Mouse (Mus musculus) midbrain, postnatal 0 days (tissue): ENCODE data around the gene Zbtb11. TPM values are rescaled to one million over a fixed set of nuclear protein-coding genes. Genes with fewer than 3 reads are reported as not detected.
A peak's percentile ranks its signal among the peaks of the same experiment; 100 is the strongest.

Experiments
- ATAC-seq: fragments of 200-750 bp; cut with Nextera tagmentation; 2 replicates; pipeline ENCODE4 v1.8.0; 2017; ENCODE audit warnings: moderate number of reproducible peaks, mild to moderate bottlenecking, moderate TSS enrichment, moderate library complexity; ENCODE audit not compliant: low FRiP score
- DNase-seq: peaks from one replicate; pipeline ENCODE4 v3.0.0-alpha.2; 2015; ENCODE audit warnings: low spot score
- H3K27ac ChIP-seq: fragments of 300-500 bp; sonication (generic); 2 replicates; pipeline ENCODE4 v1.5.1; 2014; ENCODE audit warnings: low read depth, mild to moderate bottlenecking, low read length, mixed read lengths
- H3K27me3 ChIP-seq: fragments of 300-500 bp; sonication (generic); 2 replicates; pipeline ENCODE4 v1.6.1; 2014; ENCODE audit warnings: low read length, control low read depth, mixed read lengths; ENCODE audit not compliant: insufficient read depth
- H3K36me3 ChIP-seq: fragments of 300-500 bp; sonication (generic); 2 replicates; pipeline ENCODE4 v1.6.1; 2014; ENCODE audit warnings: low read length, control low read depth, mixed read lengths; ENCODE audit not compliant: insufficient read depth
- H3K4me1 ChIP-seq: fragments of 300-500 bp; sonication (generic); 2 replicates; pipeline ENCODE4 v1.6.1; 2014; ENCODE audit warnings: mild to moderate bottlenecking, control low read depth, antibody characterized with exemption, low read length, mixed read lengths; ENCODE audit not compliant: insufficient read depth
- H3K4me2 ChIP-seq: fragments of 300-500 bp; sonication (generic); 2 replicates; pipeline ENCODE4 v1.6.1; 2014; ENCODE audit warnings: low read depth, mild to moderate bottlenecking, low read length, mixed read lengths; ENCODE audit not compliant: poor library complexity, severe bottlenecking
- H3K4me3 ChIP-seq: fragments of 300-500 bp; sonication (generic); 2 replicates; pipeline ENCODE4 v1.5.1; 2014; ENCODE audit warnings: low read depth, mild to moderate bottlenecking, low read length, moderate library complexity
- H3K9ac ChIP-seq: fragments of 300-500 bp; sonication (generic); replicated peaks from 2 replicates; pipeline ENCODE4 v1.6.1; 2014; ENCODE audit warnings: mild to moderate bottlenecking, low read length, moderate library complexity, mixed read lengths; ENCODE audit not compliant: poor library complexity, severe bottlenecking
- H3K9me3 ChIP-seq: fragments of 300-500 bp; sonication (generic); 2 replicates; pipeline ENCODE4 v1.6.1; 2016; ENCODE audit warnings: low read length, control low read depth
- CTCF ChIP-seq: IDR thresholded peaks from 2 replicates; pipeline ENCODE4 v1.5.1; 2016; ENCODE audit warnings: antibody characterized with exemption, mild to moderate bottlenecking
- WGBS: fragments of 180-500 bp; shearing (Covaris S2); extraction: QIAGEN DNeasy Blood & Tissue Kit; methylation state at CpG from one replicate; pipeline ENCODE4 v1.1.7; 2014; 5-methylcytosine and 5-hydroxymethylcytosine counted together
- polyA plus RNA-seq: library from polyadenylated mRNA; unstranded; fragments of >200 nt; fragmentation: Nextera tagmentation; extraction: Ambion mirVana; gene quantifications from 2 replicates; pipeline ENCODE4 v1.2.1, GENCODE M21; 2015
- total RNA-seq: library from RNA; depleted of rRNA; stranded (reverse); fragments of >200 nt; gene quantifications from 2 replicates; pipeline ENCODE4 v1.2.3, GENCODE M21; 2014

The Zbtb11 gene
- total and polyA plus RNA-seq, 2 experiments from 2014 or later, result 18.5 to 19.3 TPM

GRCm38 (mm10) chr16:56027854-56028629 is 54.4 kb downstream of the Zbtb11 start:
- Histone ChIP-seq H3K9me3 (no peaks in the 10 kb centered on the region), H3K27ac (no peak overlapping the region), H3K4me3 (peak overlapping the region; percentile 73), H3K36me3 (peaks cover 11% of the 10 kb centered on the region; the same call in 1 of the 2 replicates), H3K4me2 (peak overlapping the region; percentile 66), H3K4me1 (peaks cover 11% of the 10 kb centered on the region), H3K9ac (peak overlapping the region; percentile 85), H3K27me3 (no peaks in the 10 kb centered on the region)
- no peak for TF ChIP-seq CTCF
- 49% methylated on average over 12 of the region's 12 CpGs for WGBS
- DNase-seq (no peak), ATAC-seq (no peak)

DNA sequence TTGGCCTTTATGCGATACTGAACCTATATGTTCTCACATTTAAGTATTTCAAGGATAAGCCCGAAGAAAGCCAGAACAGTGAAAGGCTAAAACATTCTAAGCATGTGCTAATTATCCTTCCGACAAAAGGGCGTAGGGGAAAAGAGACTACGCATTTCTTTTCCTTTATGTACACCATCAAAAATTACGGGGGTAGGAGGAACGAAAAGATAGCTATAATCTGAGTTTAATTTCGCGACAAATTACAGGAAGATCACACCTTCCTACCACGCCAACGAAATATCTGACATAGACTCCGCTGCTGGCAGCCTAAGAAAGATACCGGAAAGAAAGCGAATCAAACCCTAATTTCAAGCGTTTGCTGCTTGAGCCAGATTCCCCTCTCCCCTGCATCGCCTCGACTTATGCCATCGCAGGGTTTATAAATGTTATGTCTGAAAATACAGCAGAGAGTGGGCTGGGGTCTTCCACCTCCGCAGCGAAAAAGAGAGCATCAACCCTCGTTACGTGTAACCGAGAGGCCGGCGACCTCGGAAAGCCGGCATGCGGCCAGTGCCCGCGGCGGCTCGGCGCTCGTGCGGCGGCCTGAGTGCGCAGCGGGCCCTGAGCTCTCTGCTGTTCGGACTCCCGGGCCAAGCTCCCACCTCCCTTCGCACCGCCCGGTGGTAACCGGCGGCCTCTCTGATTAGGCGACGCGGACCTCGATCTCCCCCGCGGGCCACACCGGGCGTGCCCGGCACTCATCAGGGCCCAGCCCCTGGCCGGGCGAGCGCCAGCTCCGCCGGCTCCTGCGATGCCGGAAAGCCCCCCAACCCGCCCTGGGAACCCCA is 55.3 kb downstream of the Zbtb11 start:
- H3K9me3 ChIP-seq, result no peaks in the 10 kb centered on the region
- DNase-seq, result peak; percentile 31
- H3K27me3 ChIP-seq, result no peaks in the 10 kb centered on the region
- H3K4me3 ChIP-seq, result peak overlapping the region; percentile 73
- H3K4me2 ChIP-seq, result peak overlapping the region; percentile 66
- TF ChIP-seq CTCF, result no peak
- peak overlapping the region; percentile 85 for H3K9ac ChIP-seq
- H3K36me3 ChIP-seq, result peaks cover 14% of the 10 kb centered on the region; the same call in 1 of the 2 replicates
- H3K27ac ChIP-seq, result peak overlapping the region; percentile 91
- WGBS, result under 1% methylated on average over 62 of the region's 62 CpGs
- ATAC-seq, result peak; percentile 84
- H3K4me1 ChIP-seq, result peaks cover 11% of the 10 kb centered on the region

DNA sequence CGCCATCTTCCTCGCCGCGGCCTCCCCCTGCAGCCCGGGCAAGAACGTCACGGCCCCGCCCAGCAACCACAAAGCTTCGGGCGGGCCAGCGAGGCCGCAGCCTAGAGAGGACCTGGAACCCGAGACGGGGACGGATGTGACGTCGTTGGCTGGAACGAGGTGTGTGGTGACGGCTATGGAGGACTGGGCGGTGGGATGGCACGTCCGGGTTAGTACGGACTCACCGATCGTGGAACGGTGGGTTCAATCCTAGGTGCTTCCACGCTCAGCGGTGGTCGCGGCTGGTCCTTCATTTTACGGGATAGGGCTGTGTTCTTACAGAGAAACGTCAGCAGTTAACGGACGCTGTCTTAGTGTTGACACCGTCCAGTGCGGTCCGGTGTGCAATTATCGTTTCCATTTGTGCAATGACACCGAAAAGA is 56.0 kb downstream of the Zbtb11 start, which contains the start of gene Pcnp:
Gene Pcnp, minus strand, starts transcription at position 79 of the 422 bp plus-strand sequence.
- DNase-seq, result peak; percentile 99
- H3K9ac ChIP-seq, result peak within 1 kb of the TSS; percentile 85
- TF ChIP-seq CTCF, result no peak; the same call in 1 of the 2 replicates
- H3K4me2 ChIP-seq, result peak within 1 kb of the TSS; percentile 66
- H3K4me3 ChIP-seq, result peak within 1 kb of the TSS; percentile 73
- no peaks in the 10 kb centered on the region for H3K27me3 ChIP-seq
- H3K9me3 ChIP-seq, result no peaks in the 10 kb centered on the region
- peak within 1 kb of the TSS; percentile 91 for H3K27ac ChIP-seq
- under 1% methylated on average over 39 of the region's 39 CpGs for WGBS
- H3K4me1 ChIP-seq, result peaks cover 11% of the 10 kb centered on the region
- ATAC-seq, result peak; percentile 100
- peaks cover 18% of the 10 kb centered on the region for H3K36me3 ChIP-seq

- no peak overlapping the region for H3K27ac ChIP-seq
- no peaks in the 10 kb centered on the region for H3K27me3 ChIP-seq
- WGBS, result 94% methylated on average over 6 of the region's 6 CpGs
- DNase-seq (no peak), ATAC-seq (no peak)
- no peaks in the 10 kb centered on the region for H3K9me3 ChIP-seq
- H3K4me3 ChIP-seq, result no peak overlapping the region
- H3K4me1 ChIP-seq, result peaks cover 5% of the 10 kb centered on the region; the same call in 1 of the 2 replicates
- TF ChIP-seq CTCF, result no peak
- H3K9ac ChIP-seq, result no peak overlapping the region
- peaks cover 11% of the 10 kb centered on the region for H3K36me3 ChIP-seq
- H3K4me2 ChIP-seq, result no peak overlapping the region
Observed at GRCm38 (mm10) chr16:56034566-56034965, 60.9 kb downstream of the Zbtb11 start.

GRCm38 (mm10) chr16:56036501-56036900 is 62.8 kb downstream of the Zbtb11 start:
- DNase-seq (no peak), ATAC-seq (no peak)
- no peak for TF ChIP-seq CTCF
- Histone ChIP-seq H3K27me3 (no peaks in the 10 kb centered on the region), H3K4me2 (peak overlapping the region; percentile 43), H3K27ac (no peak overlapping the region), H3K36me3 (peaks cover 11% of the 10 kb centered on the region), H3K9ac (peak overlapping the region; percentile 64; the same call in 1 of the 2 replicates), H3K9me3 (no peaks in the 10 kb centered on the region), H3K4me3 (peak overlapping the region; percentile 63), H3K4me1 (no peaks in the 10 kb centered on the region)
- WGBS, result 69% methylated on average over 6 of the region's 6 CpGs
